Mouse (Mus musculus): ENCODE data around the gene Acap2. TPM values are rescaled to one million over a fixed set of nuclear protein-coding genes. Genes with fewer than 3 reads are reported as not detected.

Gene Acap2
- polyA plus RNA-seq, 1 experiment = 39.0 TPM

DNA sequence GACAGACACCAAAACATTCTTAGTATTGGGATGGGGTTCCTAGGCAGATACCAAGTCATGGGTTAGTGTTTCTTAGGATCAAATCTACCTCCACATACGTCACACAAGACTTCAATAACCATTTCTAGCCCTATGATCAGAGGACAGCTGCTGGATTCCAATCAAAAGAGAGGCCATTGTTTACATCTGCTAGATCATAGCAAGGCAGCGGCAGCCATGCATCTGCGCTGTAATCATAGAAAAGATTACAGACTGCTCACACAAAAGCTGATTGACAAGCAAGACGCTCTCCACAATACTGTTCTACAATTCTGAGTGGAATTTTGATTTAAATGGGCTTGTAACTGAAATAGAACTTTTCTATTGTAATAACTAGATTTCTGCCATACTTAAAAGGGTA is 16.3 kb downstream of the Acap2 start:
- H3K36me3 ChIP-seq (ENCODE audit: control insufficient read depth, insufficient read depth, low read length, poor library complexity, severe bottlenecking) = no peaks in the 10 kb centered on the region
- no peak for TF ChIP-seq POLR2A (IDR thresholded peaks at IDR 0.05; ENCODE audit: insufficient read depth, low read length)
- no peak for TF ChIP-seq EP300 (IDR thresholded peaks at IDR 0.05; ENCODE audit: insufficient read depth, low read depth, low read length)
- TF ChIP-seq CTCF (IDR thresholded peaks at IDR 0.05; ENCODE audit: low read depth, low read length) = no peak
- no peaks in the 10 kb centered on the region for H3K27me3 ChIP-seq (ENCODE audit: control insufficient read depth, insufficient read depth, low read length, poor library complexity, severe bottlenecking)
- no peak overlapping the region for H3K27ac ChIP-seq (ENCODE audit: insufficient read depth, low read length)
- peaks cover 1% of the 10 kb centered on the region for H3K4me1 ChIP-seq (ENCODE audit: control insufficient read depth, insufficient read depth, low read length)
- H3K9me3 ChIP-seq (replicated peaks; ENCODE audit: control insufficient read depth, insufficient read depth, low read length, poor library complexity, severe bottlenecking) = no peaks in the 10 kb centered on the region
- H3K4me3 ChIP-seq (ENCODE audit: low read depth, low read length) = no peak overlapping the region
- no peak overlapping the region for H3K9ac ChIP-seq (ENCODE audit: low read depth, poor library complexity, severe bottlenecking)

GRCm38 (mm10) chr16:31182576-31182975 is 18.5 kb downstream of the Acap2 start:
- H3K9ac ChIP-seq (ENCODE audit: low read depth, poor library complexity, severe bottlenecking) = no peak overlapping the region
- H3K4me3 ChIP-seq (ENCODE audit: low read depth, low read length) = no peak overlapping the region
- no peaks in the 10 kb centered on the region for H3K27me3 ChIP-seq (ENCODE audit: control insufficient read depth, insufficient read depth, low read length, poor library complexity, severe bottlenecking)
- no peak overlapping the region for H3K27ac ChIP-seq (ENCODE audit: insufficient read depth, low read length)
- H3K36me3 ChIP-seq (ENCODE audit: control insufficient read depth, insufficient read depth, low read length, poor library complexity, severe bottlenecking) = no peaks in the 10 kb centered on the region
- H3K4me1 ChIP-seq (ENCODE audit: control insufficient read depth, insufficient read depth, low read length) = peaks cover 1% of the 10 kb centered on the region
- H3K9me3 ChIP-seq (replicated peaks; ENCODE audit: control insufficient read depth, insufficient read depth, low read length, poor library complexity, severe bottlenecking) = no peaks in the 10 kb centered on the region
- TF ChIP-seq POLR2A (IDR thresholded peaks at IDR 0.05; ENCODE audit: insufficient read depth, low read length) (no peak), EP300 (IDR thresholded peaks at IDR 0.05; ENCODE audit: insufficient read depth, low read depth, low read length) (no peak), CTCF (IDR thresholded peaks at IDR 0.05; ENCODE audit: low read depth, low read length) (no peak)

GRCm38 (mm10) chr16:31180843-31181242 is 20.2 kb downstream of the Acap2 start:
- H3K27ac ChIP-seq (ENCODE audit: insufficient read depth, low read length) = no peak overlapping the region
- no peaks in the 10 kb centered on the region for H3K9me3 ChIP-seq (replicated peaks; ENCODE audit: control insufficient read depth, insufficient read depth, low read length, poor library complexity, severe bottlenecking)
- H3K4me1 ChIP-seq (ENCODE audit: control insufficient read depth, insufficient read depth, low read length) = peaks cover 1% of the 10 kb centered on the region
- H3K9ac ChIP-seq (ENCODE audit: low read depth, poor library complexity, severe bottlenecking) = no peak overlapping the region
- H3K27me3 ChIP-seq (ENCODE audit: control insufficient read depth, insufficient read depth, low read length, poor library complexity, severe bottlenecking) = no peaks in the 10 kb centered on the region
- no peaks in the 10 kb centered on the region for H3K36me3 ChIP-seq (ENCODE audit: control insufficient read depth, insufficient read depth, low read length, poor library complexity, severe bottlenecking)
- no peak for TF ChIP-seq CTCF (IDR thresholded peaks at IDR 0.05; ENCODE audit: low read depth, low read length)
- no peak for TF ChIP-seq POLR2A (IDR thresholded peaks at IDR 0.05; ENCODE audit: insufficient read depth, low read length)
- TF ChIP-seq EP300 (IDR thresholded peaks at IDR 0.05; ENCODE audit: insufficient read depth, low read depth, low read length) = no peak
- H3K4me3 ChIP-seq (ENCODE audit: low read depth, low read length) = no peak overlapping the region

DNA sequence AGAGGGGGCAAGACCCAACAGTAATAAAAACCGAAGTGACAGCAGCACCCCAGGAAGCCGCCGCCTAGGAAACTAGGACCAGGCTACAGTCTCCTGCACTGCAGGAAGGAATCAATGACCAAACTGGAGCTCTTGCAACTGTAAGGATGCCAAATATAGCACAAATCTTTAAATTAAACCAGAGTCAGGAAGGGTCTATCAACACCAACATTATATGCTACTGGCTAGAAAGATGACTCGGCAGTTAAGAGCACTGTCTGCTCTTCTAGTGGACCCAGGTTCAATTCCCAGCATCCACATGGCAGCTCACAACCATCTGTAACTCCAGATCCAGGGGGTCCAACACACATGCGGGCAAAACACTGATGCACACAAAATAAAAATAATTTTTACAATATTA is 21.7 kb downstream of the Acap2 start:
- Histone ChIP-seq H3K27ac (ENCODE audit: insufficient read depth, low read length) (no peak overlapping the region), H3K9me3 (replicated peaks; ENCODE audit: control insufficient read depth, insufficient read depth, low read length, poor library complexity, severe bottlenecking) (no peaks in the 10 kb centered on the region), H3K9ac (ENCODE audit: low read depth, poor library complexity, severe bottlenecking) (no peak overlapping the region), H3K27me3 (ENCODE audit: control insufficient read depth, insufficient read depth, low read length, poor library complexity, severe bottlenecking) (no peaks in the 10 kb centered on the region), H3K4me3 (ENCODE audit: low read depth, low read length) (no peak overlapping the region), H3K36me3 (ENCODE audit: control insufficient read depth, insufficient read depth, low read length, poor library complexity, severe bottlenecking) (no peaks in the 10 kb centered on the region), H3K4me1 (ENCODE audit: control insufficient read depth, insufficient read depth, low read length) (no peaks in the 10 kb centered on the region)
- no peak for TF ChIP-seq POLR2A (IDR thresholded peaks at IDR 0.05; ENCODE audit: insufficient read depth, low read length)
- no peak for TF ChIP-seq CTCF (IDR thresholded peaks at IDR 0.05; ENCODE audit: low read depth, low read length)
- no peak for TF ChIP-seq EP300 (IDR thresholded peaks at IDR 0.05; ENCODE audit: insufficient read depth, low read depth, low read length)

GRCm38 (mm10) chr16:31174880-31175638 is 26.0 kb downstream of the Acap2 start:
- Histone ChIP-seq H3K4me3 (ENCODE audit: low read depth, low read length) (no peak overlapping the region), H3K9ac (ENCODE audit: low read depth, poor library complexity, severe bottlenecking) (no peak overlapping the region), H3K27me3 (ENCODE audit: control insufficient read depth, insufficient read depth, low read length, poor library complexity, severe bottlenecking) (no peaks in the 10 kb centered on the region), H3K4me1 (ENCODE audit: control insufficient read depth, insufficient read depth, low read length) (no peaks in the 10 kb centered on the region), H3K27ac (ENCODE audit: insufficient read depth, low read length) (no peak overlapping the region), H3K36me3 (ENCODE audit: control insufficient read depth, insufficient read depth, low read length, poor library complexity, severe bottlenecking) (no peaks in the 10 kb centered on the region), H3K9me3 (replicated peaks; ENCODE audit: control insufficient read depth, insufficient read depth, low read length, poor library complexity, severe bottlenecking) (no peaks in the 10 kb centered on the region)
- TF ChIP-seq CTCF (IDR thresholded peaks at IDR 0.05; ENCODE audit: low read depth, low read length) (no peak), EP300 (IDR thresholded peaks at IDR 0.05; ENCODE audit: insufficient read depth, low read depth, low read length) (no peak), POLR2A (IDR thresholded peaks at IDR 0.05; ENCODE audit: insufficient read depth, low read length) (no peak)

- Histone ChIP-seq H3K9ac (ENCODE audit: low read depth, poor library complexity, severe bottlenecking) (no peak overlapping the region), H3K4me3 (ENCODE audit: low read depth, low read length) (no peak overlapping the region), H3K27me3 (ENCODE audit: control insufficient read depth, insufficient read depth, low read length, poor library complexity, severe bottlenecking) (no peaks in the 10 kb centered on the region), H3K36me3 (ENCODE audit: control insufficient read depth, insufficient read depth, low read length, poor library complexity, severe bottlenecking) (no peaks in the 10 kb centered on the region), H3K4me1 (ENCODE audit: control insufficient read depth, insufficient read depth, low read length) (no peaks in the 10 kb centered on the region), H3K9me3 (replicated peaks; ENCODE audit: control insufficient read depth, insufficient read depth, low read length, poor library complexity, severe bottlenecking) (no peaks in the 10 kb centered on the region), H3K27ac (ENCODE audit: insufficient read depth, low read length) (no peak overlapping the region)
- TF ChIP-seq CTCF (IDR thresholded peaks at IDR 0.05; ENCODE audit: low read depth, low read length) = no peak
- no peak for TF ChIP-seq EP300 (IDR thresholded peaks at IDR 0.05; ENCODE audit: insufficient read depth, low read depth, low read length)
- TF ChIP-seq POLR2A (IDR thresholded peaks at IDR 0.05; ENCODE audit: insufficient read depth, low read length) = no peak
Measured at GRCm38 (mm10) chr16:31172229-31172628, 28.8 kb downstream of the Acap2 start.
